Mouse (Mus musculus): Measurements from ENCODE around the gene Rwdd2b.
A peak's percentile ranks its signal among the peaks of the same experiment; 100 is the strongest.

Rwdd2b gene

DNA sequence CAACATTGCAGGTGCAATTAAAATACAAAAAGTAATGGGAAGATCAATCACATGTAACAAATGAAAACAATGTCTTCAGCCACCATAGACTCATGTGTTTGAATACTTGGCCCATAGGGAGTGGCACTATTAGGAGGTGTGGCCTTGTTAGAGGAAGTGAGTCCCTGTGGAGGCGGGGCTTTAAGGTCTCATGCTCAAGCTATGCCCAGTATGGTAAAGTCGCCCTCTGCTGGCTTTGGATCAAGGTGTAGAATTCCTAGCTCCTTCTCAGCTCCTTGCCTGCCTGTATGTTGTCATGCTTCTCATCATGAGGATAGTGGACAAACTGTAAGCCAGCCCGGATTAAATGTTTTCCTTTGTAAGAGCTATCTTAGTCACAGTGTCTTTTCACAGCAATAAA is 35.4 kb downstream of the Rwdd2b start:
- peak in 1 of 2 experiments; percentile 46 for DNase-seq

GRCm38 (mm10) chr16:87393813-87394548 is 46.4 kb downstream of the Rwdd2b start:
- DNase-seq, result peak; percentile 45 to 65

GRCm38 (mm10) chr16:87387444-87387977 is 52.9 kb downstream of the Rwdd2b start:
- DNase-seq, result no peak

DNA sequence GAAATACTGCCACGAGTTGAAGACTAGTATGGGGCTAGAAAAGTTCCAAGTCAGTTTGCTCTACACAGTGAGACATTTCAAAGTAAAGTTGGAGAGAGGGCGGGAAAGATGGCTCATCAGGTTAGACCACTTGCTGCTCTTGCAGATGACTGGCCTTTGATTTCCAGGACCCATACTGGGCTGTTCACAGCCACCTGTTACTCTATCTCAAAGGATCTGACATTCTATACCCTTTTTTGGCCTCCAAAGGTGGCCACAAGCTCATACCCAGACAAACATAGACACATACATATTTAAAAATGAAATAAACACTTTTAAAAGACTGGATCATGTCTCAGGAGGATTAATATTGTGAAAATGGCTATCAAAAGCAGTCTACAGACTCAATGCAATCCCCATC is 56.0 kb downstream of the Rwdd2b start:
- no peak for DNase-seq
